In the genomic region with DNA sequence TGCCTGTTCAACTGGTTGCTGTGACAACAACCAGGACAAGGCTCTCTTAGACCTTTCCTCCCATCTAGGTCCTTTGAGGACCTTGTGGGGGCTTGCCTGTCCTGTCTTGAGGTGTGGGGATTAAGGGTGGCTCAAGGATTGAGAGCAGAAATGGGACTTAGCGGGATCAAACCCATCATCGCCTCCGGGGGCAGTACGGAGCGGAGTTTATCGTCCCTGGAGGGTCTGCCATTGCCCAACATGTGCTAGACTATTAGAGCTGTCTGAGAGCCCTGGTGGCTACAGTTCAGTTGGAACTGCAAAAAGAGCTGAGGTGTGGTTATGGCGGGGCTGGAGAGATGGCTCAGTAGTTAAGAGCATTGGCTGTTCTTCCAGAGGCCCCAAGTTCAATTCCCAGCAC, we compare ENCODE assay signal across 31 mouse cellular contexts. TPM values are rescaled to one million over a fixed set of nuclear protein-coding genes. Genes with fewer than 3 reads are reported as not detected.
DNase-seq lines count a peak whose midpoint lies in the region; ATAC-seq and TF ChIP-seq lines count a peak whose summit lies in the region.
"Had no signal": no experiment of that assay in that cellular context is flagged by ENCODE, and none has a peak within 500 bp of the region (broad histone marks: within the 10 kb centered on the region; RNA-seq: fewer than 3 reads in every experiment).

No protein-coding gene starts in this region.

- 74% methylated on average over 7 of the region's 7 CpGs for WGBS in liver, embryonic 14.5 days (ENCODE audit: insufficient replicate concordance)
- 64% methylated on average over 7 of the region's 7 CpGs for WGBS in liver, postnatal 0 days (ENCODE audit: insufficient replicate concordance)
- 69% methylated on average over 7 of the region's 7 CpGs for WGBS in limb, embryonic 10.5 days

- TF ChIP-seq CTCF in liver, embryonic 14.5 days (IDR thresholded peaks at IDR 0.05; ENCODE audit: low read depth): peak; percentile 39
- no peak for TF ChIP-seq CTCF in liver, postnatal 0 days (IDR thresholded peaks at IDR 0.05; ENCODE audit: low read depth)
- peak; percentile 14 to 49 (median 30); a peak in 5 of 6 replicates for TF ChIP-seq CTCF in MEL (IDR thresholded peaks at IDR 0.05 in 2 of 3, conservative IDR thresholded peaks at IDR 0.05 in 1 of 3; ENCODE audit: control insufficient read depth in 1 of 3, insufficient read depth in 1 of 3, low read depth in 2 of 3, low read length in 3 of 3, poor library complexity in 1 of 3, severe bottlenecking in 1 of 3)
- TF ChIP-seq CTCF in brain, embryonic 14.5 days (IDR thresholded peaks at IDR 0.05; ENCODE audit: borderline replicate concordance, extremely low read depth, insufficient read depth, insufficient read length): peak; percentile 13; the same call in 1 of the 2 replicates

- H3K9me3 ChIP-seq in liver, embryonic 14.5 days (ENCODE audit: control insufficient read depth, low read length): no peaks in the 10 kb centered on the region
- H3K9me3 ChIP-seq in liver, postnatal 0 days (ENCODE audit: low read length): no peaks in the 10 kb centered on the region
- H3K9me3 ChIP-seq in MEL (replicated peaks; ENCODE audit: insufficient read depth, low read length): no peaks in the 10 kb centered on the region
- H3K9me3 ChIP-seq in limb, embryonic 10.5 days (replicated peaks): no peaks in the 10 kb centered on the region; the same call in 1 of the 2 replicates
- H3K9me3 ChIP-seq: heart, embryonic 13.5 days; midbrain, embryonic 15.5 days; neural tube, embryonic 12.5 days had no signal

- H3K4me3 ChIP-seq in liver, embryonic 14.5 days (ENCODE audit: insufficient read depth in 1 of 2, low read depth in 2 of 2, low read length in 2 of 2): no peak overlapping the region
- H3K4me3 ChIP-seq in liver, postnatal 0 days (ENCODE audit: low read depth, low read length): no peak overlapping the region
- no peak overlapping the region for H3K4me3 ChIP-seq in MEL (ENCODE audit: control insufficient read depth in 1 of 2, insufficient read depth in 1 of 2, low read depth in 2 of 2, low read length in 2 of 2)
- H3K4me3 ChIP-seq in limb, embryonic 10.5 days: no peak overlapping the region
- H3K4me3 ChIP-seq: embryonic facial prominence, embryonic 10.5 days; heart, embryonic 13.5 days; megakaryocyte, embryonic 14.5 days; midbrain, embryonic 15.5 days; neural tube, embryonic 12.5 days had no signal

- H3K9ac ChIP-seq in liver, embryonic 14.5 days (replicated peaks): no peak overlapping the region
- no peak overlapping the region for H3K9ac ChIP-seq in liver, postnatal 0 days (replicated peaks)
- no peak overlapping the region for H3K9ac ChIP-seq in MEL (ENCODE audit: control insufficient read depth, low read depth, low read length, poor library complexity, severe bottlenecking)
- H3K9ac ChIP-seq: heart, embryonic 13.5 days; hindbrain, embryonic 14.5 days; midbrain, embryonic 15.5 days; neural tube, embryonic 12.5 days had no signal

- H3K4me1 ChIP-seq in liver, embryonic 14.5 days (replicated peaks; ENCODE audit: control insufficient read depth in 2 of 2, insufficient read depth in 2 of 2, low read length in 1 of 2): 0 out of 4 replicates have a peak, but pooled peaks cover 0 to 2% of the 10 kb centered on the region in 2 experiments
- no peaks in the 10 kb centered on the region for H3K4me1 ChIP-seq in liver, postnatal 0 days (ENCODE audit: insufficient read depth)
- no peaks in the 10 kb centered on the region for H3K4me1 ChIP-seq in MEL (ENCODE audit: control insufficient read depth in 1 of 2, insufficient read depth in 2 of 2, low read length in 2 of 2)
- no peaks in the 10 kb centered on the region for H3K4me1 ChIP-seq in limb, embryonic 10.5 days
- H3K4me1 ChIP-seq: embryonic facial prominence, embryonic 10.5 days; heart, embryonic 13.5 days; midbrain, embryonic 15.5 days; neural tube, embryonic 12.5 days had no signal

- H3K27me3 ChIP-seq in liver, embryonic 14.5 days (ENCODE audit: control insufficient read depth, insufficient read depth, low read length): no peaks in the 10 kb centered on the region
- H3K27me3 ChIP-seq in liver, postnatal 0 days (ENCODE audit: insufficient read depth, low read length): no peaks in the 10 kb centered on the region
- no peaks in the 10 kb centered on the region for H3K27me3 ChIP-seq in MEL (ENCODE audit: control insufficient read depth in 1 of 2, insufficient read depth in 2 of 2, low read length in 2 of 2)
- no peaks in the 10 kb centered on the region for H3K27me3 ChIP-seq in limb, embryonic 10.5 days (ENCODE audit: low read depth, poor library complexity, severe bottlenecking)
- H3K27me3 ChIP-seq: heart, embryonic 13.5 days; midbrain, embryonic 15.5 days; neural tube, embryonic 12.5 days had no signal

- no peak for DNase-seq in liver, embryonic 14.5 days (ENCODE audit: low read depth in 3 of 3, low spot score in 3 of 3)
- DNase-seq in liver, postnatal 0 days: no peak
- DNase-seq in MEL (ENCODE audit: low read depth, low spot score): peak; percentile 46
- no peak for DNase-seq in brain, embryonic 14.5 days (ENCODE audit: low read depth)
- DNase-seq in frontal cortex, postnatal 10 days (ENCODE audit: low spot score in 2 of 2): no peak
- DNase-seq in limb, embryonic 10.5 days (ENCODE audit: low spot score): no peak
- DNase-seq: adrenal gland, postnatal 36 days; B cell, adult 2 months; cerebellum, adult 11-12 months; cerebellum, postnatal 25 days; gastrocnemius, postnatal 14 days; heart, adult 18-20 months; heart, postnatal 14 days; kidney, adult 9 months; kidney, postnatal 14 days; lung, adult 18-20 months; thymus, postnatal 14 days had no signal

- H3K79me2 ChIP-seq in MEL (ENCODE audit: control insufficient read depth, insufficient read depth, low read length, poor library complexity): no peaks in the 10 kb centered on the region

- H3K36me3 ChIP-seq in liver, embryonic 14.5 days (replicated peaks; ENCODE audit: control insufficient read depth, insufficient read depth, low read depth): no peaks in the 10 kb centered on the region
- no peaks in the 10 kb centered on the region for H3K36me3 ChIP-seq in liver, postnatal 0 days (replicated peaks; ENCODE audit: insufficient read depth, low read length)
- no peaks in the 10 kb centered on the region for H3K36me3 ChIP-seq in MEL (ENCODE audit: control insufficient read depth in 1 of 2, insufficient read depth in 2 of 2, low read length in 2 of 2)
- no peaks in the 10 kb centered on the region for H3K36me3 ChIP-seq in limb, embryonic 10.5 days
- H3K36me3 ChIP-seq: embryonic facial prominence, embryonic 10.5 days; heart, embryonic 13.5 days; midbrain, embryonic 15.5 days; neural tube, embryonic 12.5 days had no signal

- no peak overlapping the region for H3K4me2 ChIP-seq in liver, embryonic 14.5 days (ENCODE audit: low read depth)
- no peak overlapping the region for H3K4me2 ChIP-seq in liver, postnatal 0 days (ENCODE audit: low read depth, low read length)
- H3K4me2 ChIP-seq: heart, embryonic 13.5 days; hindbrain, embryonic 14.5 days; midbrain, embryonic 15.5 days; neural tube, embryonic 12.5 days had no signal

- no peak for ATAC-seq in liver, embryonic 14.5 days (ENCODE audit: insufficient read depth)
- no peak for ATAC-seq in liver, postnatal 0 days
- ATAC-seq in CD4-positive, CD25-positive, alpha-beta regulatory T cell, adult 4 months: no peak
- ATAC-seq: forebrain, embryonic 16.5 days; midbrain, embryonic 15.5 days had no signal

- H3K27ac ChIP-seq in liver, embryonic 14.5 days: no peak overlapping the region
- H3K27ac ChIP-seq in liver, postnatal 0 days (ENCODE audit: low read depth): no peak overlapping the region
- H3K27ac ChIP-seq in MEL (ENCODE audit: control insufficient read depth, low read depth, low read length): no peak overlapping the region
- no peak overlapping the region for H3K27ac ChIP-seq in limb, embryonic 10.5 days
- H3K27ac ChIP-seq: embryonic facial prominence, embryonic 10.5 days; heart, embryonic 13.5 days; hindbrain, embryonic 14.5 days; midbrain, embryonic 15.5 days; neural tube, embryonic 12.5 days had no signal

- no peak for TF ChIP-seq EP300 in liver, embryonic 14.5 days (IDR thresholded peaks at IDR 0.05; ENCODE audit: low read depth)
- no peak for TF ChIP-seq EP300 in liver, postnatal 0 days (IDR thresholded peaks at IDR 0.05; ENCODE audit: low read depth)
- TF ChIP-seq EP300 in MEL (IDR thresholded peaks at IDR 0.05; ENCODE audit: low read depth in 1 of 2, low read length in 2 of 2): no peak

- TF ChIP-seq POLR2A in MEL (IDR thresholded peaks at IDR 0.05; ENCODE audit: control insufficient read depth in 1 of 2, insufficient read depth in 1 of 2, low read depth in 1 of 2, low read length in 2 of 2, poor library complexity in 1 of 2): no peak
- TF ChIP-seq POLR2A in brain, embryonic 14.5 days (IDR thresholded peaks at IDR 0.05; ENCODE audit: borderline replicate concordance, extremely low read depth, insufficient read depth, insufficient read length, poor library complexity, severe bottlenecking): no peak

- no peak; the same call in 1 of the 2 replicates for TF ChIP-seq RAD21 in MEL (IDR thresholded peaks at IDR 0.05; ENCODE audit: low read depth, low read length)

RNA-seq across cellular contexts. Expression of a gene that starts 3.9 kb away (rescaled TPM):
- not detected in 2 replicates for polyA plus RNA-seq in liver, embryonic 14.5 days (2012; rRNA removed)
- not detected in 2 replicates for polyA plus RNA-seq in liver, embryonic 14.5 days (2014; fragmentation: Nextera tagmentation; extraction: Ambion mirVana)
- not detected in 2 replicates for polyA plus RNA-seq in liver, postnatal 0 days (2015; fragmentation: Nextera tagmentation; extraction: Ambion mirVana)
- total RNA-seq in MEL (2012; rRNA removed): not detected in 2 replicates
- polyA plus RNA-seq in MEL (2012; ENCODE audit: insufficient read depth in 1 of 2, insufficient read length in 2 of 2, low read depth in 1 of 2, low replicate concordance in 2 of 2, missing spikeins in 1 of 2): under 1 TPM in 1 of 2 experiments, not detected in 1; 0.11 TPM
- polyA plus RNA-seq in brain, embryonic 14.5 days (2012; rRNA removed): not detected in 2 replicates
- not detected for polyA plus RNA-seq in CD4-positive, CD25-positive, alpha-beta regulatory T cell, adult 4 months (2017; shearing (Covaris generic))
- not detected in 2 replicates for polyA plus RNA-seq in limb, embryonic 10.5 days (2016; fragmentation: Nextera tagmentation; extraction: Ambion mirVana)
- total RNA-seq: adrenal gland, postnatal 36 days; gastrocnemius, postnatal 14 days; heart, adult 18-20 months; heart, postnatal 14 days; layer of hippocampus, adult 18-20 months; layer of hippocampus, postnatal 14 days; liver, adult 2 months had no signal
- polyA plus RNA-seq: embryonic facial prominence, embryonic 10.5 days; forebrain, embryonic 16.5 days; heart, embryonic 13.5 days; hindbrain, embryonic 14.5 days; intestine, embryonic 14.5 days; limb, embryonic 11.5 days; liver, adult 2 months; midbrain, embryonic 15.5 days; neural tube, embryonic 12.5 days; stomach, embryonic 14.5 days had no signal

RNA-seq across cellular contexts. Expression of a gene that starts 9.5 kb away (rescaled TPM):
- polyA plus RNA-seq in liver, embryonic 14.5 days (2012; rRNA removed): 8.3 and 11.1 TPM in 2 replicates
- polyA plus RNA-seq in liver, embryonic 14.5 days (2014; fragmentation: Nextera tagmentation; extraction: Ambion mirVana): 6.9 and 8.9 TPM in 2 replicates
- 5.1 and 5.2 TPM in 2 replicates for polyA plus RNA-seq in liver, postnatal 0 days (2015; fragmentation: Nextera tagmentation; extraction: Ambion mirVana)
- 22.2 and 25.6 TPM in 2 replicates for total RNA-seq in MEL (2012; rRNA removed)
- polyA plus RNA-seq in MEL (2012; ENCODE audit: insufficient read depth in 1 of 2, insufficient read length in 2 of 2, low read depth in 1 of 2, low replicate concordance in 2 of 2, missing spikeins in 1 of 2): 10 to 100 TPM in 1 of 2 experiments, not detected in 1; 32.3 TPM
- polyA plus RNA-seq in brain, embryonic 14.5 days (2012; rRNA removed): 15.2 and 17.0 TPM in 2 replicates
- 1 to 10 TPM; 4.5 to 7.2 TPM for polyA plus RNA-seq in CD4-positive, CD25-positive, alpha-beta regulatory T cell, adult 4 months (2017; shearing (Covaris generic))
- polyA plus RNA-seq in limb, embryonic 10.5 days (2016; fragmentation: Nextera tagmentation; extraction: Ambion mirVana): 31.9 and 37.7 TPM in 2 replicates

RNA-seq across cellular contexts. Expression of a gene that starts 15.8 kb away (rescaled TPM):
- 6.8 and 8.7 TPM in 2 replicates for polyA plus RNA-seq in liver, embryonic 14.5 days (2012; rRNA removed)
- polyA plus RNA-seq in liver, embryonic 14.5 days (2014; fragmentation: Nextera tagmentation; extraction: Ambion mirVana): 9.8 and 10.5 TPM in 2 replicates
- 8.2 and 9.5 TPM in 2 replicates for polyA plus RNA-seq in liver, postnatal 0 days (2015; fragmentation: Nextera tagmentation; extraction: Ambion mirVana)
- 8.6 and 9.2 TPM in 2 replicates for total RNA-seq in MEL (2012; rRNA removed)
- polyA plus RNA-seq in MEL (2012; ENCODE audit: insufficient read depth in 1 of 2, insufficient read length in 2 of 2, low read depth in 1 of 2, low replicate concordance in 2 of 2, missing spikeins in 1 of 2): 10 to 100 TPM in 1 of 2 experiments, not detected in 1; 11.9 TPM
- polyA plus RNA-seq in brain, embryonic 14.5 days (2012; rRNA removed): 22.9 and 24.4 TPM in 2 replicates
- 10 to 100 TPM; 24.3 to 30.5 TPM for polyA plus RNA-seq in CD4-positive, CD25-positive, alpha-beta regulatory T cell, adult 4 months (2017; shearing (Covaris generic))
- 23.3 and 23.7 TPM in 2 replicates for polyA plus RNA-seq in limb, embryonic 10.5 days (2016; fragmentation: Nextera tagmentation; extraction: Ambion mirVana)

RNA-seq across cellular contexts. Expression of a gene that starts 30.4 kb away (rescaled TPM):
- polyA plus RNA-seq in liver, embryonic 14.5 days (2012; rRNA removed): not detected in 2 replicates
- polyA plus RNA-seq in liver, embryonic 14.5 days (2014; fragmentation: Nextera tagmentation; extraction: Ambion mirVana): not detected in 2 replicates
- not detected in 2 replicates for polyA plus RNA-seq in liver, postnatal 0 days (2015; fragmentation: Nextera tagmentation; extraction: Ambion mirVana)
- total RNA-seq in MEL (2012; rRNA removed): not detected in 2 replicates
- under 1 TPM in 1 of 2 experiments, not detected in 1; 0.14 TPM for polyA plus RNA-seq in MEL (2012; ENCODE audit: insufficient read depth in 1 of 2, insufficient read length in 2 of 2, low read depth in 1 of 2, low replicate concordance in 2 of 2, missing spikeins in 1 of 2)
- not detected in 2 replicates for polyA plus RNA-seq in brain, embryonic 14.5 days (2012; rRNA removed)
- polyA plus RNA-seq in CD4-positive, CD25-positive, alpha-beta regulatory T cell, adult 4 months (2017; shearing (Covaris generic)): not detected
- 0.21 TPM in 1 of 2 replicates, not detected in the other for polyA plus RNA-seq in limb, embryonic 10.5 days (2016; fragmentation: Nextera tagmentation; extraction: Ambion mirVana)
- total RNA-seq: gastrocnemius, postnatal 14 days; heart, adult 18-20 months; heart, postnatal 14 days; layer of hippocampus, adult 18-20 months; layer of hippocampus, postnatal 14 days; liver, adult 2 months had no signal
- polyA plus RNA-seq: embryonic facial prominence, embryonic 10.5 days; forebrain, embryonic 16.5 days; hindbrain, embryonic 14.5 days; intestine, embryonic 14.5 days; limb, embryonic 11.5 days; liver, adult 2 months; neural tube, embryonic 12.5 days had no signal

RNA-seq across cellular contexts. Expression of a gene that starts 32.2 kb away (rescaled TPM):
- polyA plus RNA-seq in liver, embryonic 14.5 days (2012; rRNA removed): 40.2 and 41.2 TPM in 2 replicates
- polyA plus RNA-seq in liver, embryonic 14.5 days (2014; fragmentation: Nextera tagmentation; extraction: Ambion mirVana): 47.0 and 50.7 TPM in 2 replicates
- polyA plus RNA-seq in liver, postnatal 0 days (2015; fragmentation: Nextera tagmentation; extraction: Ambion mirVana): 322 and 346 TPM in 2 replicates
- total RNA-seq in MEL (2012; rRNA removed): 0.78 and 1.1 TPM in 2 replicates
- polyA plus RNA-seq in MEL (2012; ENCODE audit: insufficient read depth in 1 of 2, insufficient read length in 2 of 2, low read depth in 1 of 2, low replicate concordance in 2 of 2, missing spikeins in 1 of 2): 1 to 10 TPM in 1 of 2 experiments, not detected in 1; 2.5 TPM
- polyA plus RNA-seq in brain, embryonic 14.5 days (2012; rRNA removed): 2.0 and 2.3 TPM in 2 replicates
- polyA plus RNA-seq in CD4-positive, CD25-positive, alpha-beta regulatory T cell, adult 4 months (2017; shearing (Covaris generic)): under 1 TPM in 1 of 2 experiments, not detected in 1; 0.40 TPM
- 2.0 and 2.1 TPM in 2 replicates for polyA plus RNA-seq in limb, embryonic 10.5 days (2016; fragmentation: Nextera tagmentation; extraction: Ambion mirVana)
